Mouse (Mus musculus) testis, postnatal 14 days (tissue): ENCODE results near the gene BC025920.
"Not testable (repeated sequence)": the region's sequence is repeated elsewhere in the genome, so short reads cannot be mapped to it uniquely, and the experiment has no call there.

Experiments
- DNase-seq: peaks from one replicate; pipeline ENCODE4 v3.0.0; 2021; ENCODE audit warnings: low spot score

The BC025920 gene

DNA sequence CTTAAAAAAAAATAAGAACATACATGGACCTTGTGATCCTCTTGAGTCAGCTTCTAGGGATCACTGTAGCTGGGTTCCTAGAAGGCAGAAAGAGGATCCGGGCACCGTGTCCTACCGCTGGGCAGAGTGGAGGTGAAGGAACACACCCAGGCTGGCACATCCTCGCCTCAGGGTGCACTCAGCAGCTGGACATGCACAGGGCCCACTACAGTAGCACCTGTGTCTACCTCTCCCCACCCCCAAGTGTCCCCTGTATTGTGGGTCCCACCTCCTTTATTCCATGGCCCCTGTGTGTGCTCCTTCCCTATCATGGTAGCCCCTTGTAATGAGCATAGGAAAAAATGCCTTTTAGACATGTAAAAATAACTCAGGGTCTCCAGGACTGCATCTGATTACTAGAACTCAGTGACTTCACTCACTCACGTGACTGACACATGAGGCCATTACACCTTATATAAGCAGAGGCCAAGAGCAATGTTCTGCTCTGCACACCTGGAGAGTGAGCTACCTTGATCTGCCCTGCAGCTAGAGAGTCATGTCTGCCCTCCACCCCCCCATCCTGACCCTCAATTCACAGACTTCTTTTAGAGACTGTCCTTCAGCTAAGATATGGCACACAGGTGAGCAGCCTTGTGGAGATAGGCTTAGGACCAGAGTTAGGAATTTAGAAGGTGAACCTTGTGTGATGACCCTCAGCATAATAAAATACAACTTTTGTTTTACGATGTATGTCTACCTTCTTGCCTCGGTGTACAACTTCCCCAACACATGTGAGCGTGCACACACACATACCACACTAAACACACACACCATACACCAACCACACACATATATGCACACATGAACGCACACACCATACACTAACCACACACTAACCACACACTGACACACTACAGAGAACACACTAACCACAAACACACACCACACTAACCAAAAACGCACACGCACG lies 1.8 kb upstream of the BC025920 start:
- no peak for DNase-seq

DNA sequence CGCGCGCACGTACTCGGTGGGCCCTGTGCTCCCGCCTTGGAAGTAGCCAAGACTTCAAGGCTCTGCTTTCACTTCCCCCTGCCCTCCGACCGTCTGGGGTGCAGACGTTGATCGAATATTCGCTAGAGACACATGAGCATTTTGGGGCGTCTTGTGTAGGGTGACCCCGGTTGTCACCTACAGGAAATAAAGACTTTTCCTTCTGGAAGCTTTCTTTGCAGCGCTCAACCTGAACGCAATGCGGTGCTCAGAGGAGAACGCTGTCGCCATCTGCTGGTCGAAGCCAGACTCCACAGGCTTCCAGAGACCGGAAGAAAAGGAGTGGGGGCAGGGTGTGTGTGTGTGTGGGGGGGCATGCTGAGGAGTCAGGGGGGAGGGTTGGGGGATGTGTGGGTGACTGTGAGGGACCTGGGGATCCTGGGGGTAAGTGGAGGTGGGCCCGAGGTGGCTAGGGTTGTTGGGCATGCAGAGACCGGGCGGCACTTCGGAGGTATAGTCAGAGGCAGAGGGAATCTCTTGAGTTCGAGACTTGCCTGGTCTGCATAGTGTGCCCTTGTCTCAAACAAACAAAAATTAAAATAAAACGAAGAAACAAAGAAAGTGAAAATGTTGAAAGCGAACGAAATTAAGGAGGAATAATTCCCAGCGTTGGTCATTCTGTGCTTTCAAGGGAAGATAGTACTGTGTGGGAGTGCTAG lies 953 bp upstream of the BC025920 start:
- DNase-seq: peak; percentile 78

DNA sequence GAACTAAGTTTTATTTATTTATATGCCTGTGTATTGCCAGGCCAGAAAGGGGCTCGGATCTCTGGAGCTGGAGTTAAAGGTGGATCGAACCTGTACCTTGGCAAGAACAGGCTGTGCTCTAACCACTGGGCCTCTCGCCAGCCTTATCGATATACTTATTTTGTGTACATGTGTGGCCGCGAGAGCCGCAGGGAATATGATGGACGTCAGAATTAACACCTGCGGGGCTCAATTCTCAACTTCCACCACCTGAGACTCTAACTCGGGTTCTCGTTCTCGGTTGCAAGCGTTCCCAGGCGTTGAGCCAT lies 450 bp upstream of the BC025920 start:
- no peak for DNase-seq

DNA sequence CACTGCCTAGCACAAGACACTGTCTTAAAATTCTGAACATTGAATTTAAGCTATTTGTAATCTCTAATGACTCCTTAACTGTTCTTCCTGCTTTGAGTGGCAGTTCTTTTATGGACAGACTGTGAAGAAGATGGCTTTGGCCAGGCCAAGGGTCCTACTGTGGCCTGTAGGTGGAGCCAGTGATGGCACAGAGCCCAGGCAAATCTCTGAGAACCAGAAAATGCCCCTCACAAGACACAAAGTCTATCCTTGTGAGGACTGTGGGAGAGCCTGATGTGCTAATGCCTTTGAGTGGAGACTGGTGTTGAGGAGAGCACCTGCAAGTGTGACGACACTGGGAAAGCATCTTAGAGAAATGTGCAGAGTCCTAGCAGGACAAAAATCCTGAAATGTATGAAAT lies 2.2 kb downstream of the BC025920 start:
- no peak for DNase-seq

DNA sequence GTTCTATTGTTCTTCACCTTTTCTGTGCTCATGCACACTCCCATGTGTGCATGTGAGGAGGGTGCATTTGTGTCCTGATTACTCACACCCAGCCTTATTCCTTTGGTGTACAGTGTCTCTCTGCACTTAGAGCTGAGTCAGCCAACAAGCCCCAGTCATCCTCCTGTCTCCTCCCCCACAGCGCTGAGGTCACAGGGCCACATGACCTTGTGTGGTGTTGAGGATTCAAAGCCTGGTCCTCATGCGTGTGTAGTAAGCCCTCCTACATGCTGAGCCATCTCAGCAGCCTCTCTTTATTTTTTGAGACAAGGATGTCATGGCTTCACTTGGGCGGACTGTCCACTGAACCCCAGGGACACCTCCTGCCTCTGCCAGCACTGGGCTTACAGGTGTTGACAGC lies 6.7 kb downstream of the BC025920 start:
- DNase-seq: no peak

DNA sequence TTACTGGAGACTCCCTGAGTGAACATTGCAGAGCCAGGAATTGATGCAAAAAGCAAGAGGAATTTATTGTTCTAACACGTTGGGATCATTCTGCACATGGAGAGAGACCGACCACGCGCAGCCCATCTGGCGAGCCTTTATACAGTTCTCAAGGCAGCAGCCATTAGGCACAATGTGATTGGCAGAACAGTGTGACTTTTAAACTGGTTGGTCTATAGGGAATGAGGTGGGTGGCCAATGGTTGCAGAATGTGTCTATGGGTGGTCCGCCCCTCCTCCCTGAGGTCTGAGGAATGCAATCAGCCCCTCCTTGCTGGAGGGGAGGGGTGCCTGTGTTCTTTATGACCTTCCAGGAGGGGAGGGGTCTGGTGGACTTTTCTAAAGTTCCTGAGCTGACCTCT lies 9.4 kb downstream of the BC025920 start:
- no peak for DNase-seq

DNA sequence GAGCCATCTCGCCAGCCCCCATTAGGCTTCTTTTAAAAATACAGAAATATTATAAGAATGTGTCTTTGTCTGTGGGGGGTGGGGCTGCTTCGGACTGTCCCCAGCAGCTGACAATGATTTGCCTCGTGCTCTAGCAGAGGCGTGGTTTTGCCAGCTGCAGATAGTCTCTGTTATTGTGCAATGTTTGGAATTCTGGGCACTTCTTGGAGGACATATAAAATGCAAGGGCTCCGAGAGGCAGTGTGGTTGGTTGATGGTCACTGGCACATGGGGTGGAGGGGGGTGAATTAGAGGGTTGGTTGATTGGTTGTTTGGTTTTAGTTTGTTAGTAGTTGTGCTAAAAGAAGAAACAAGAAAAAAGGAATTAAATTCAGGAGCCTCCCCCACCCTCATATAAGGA lies 13.9 kb downstream of the BC025920 start:
- DNase-seq: no peak

DNA sequence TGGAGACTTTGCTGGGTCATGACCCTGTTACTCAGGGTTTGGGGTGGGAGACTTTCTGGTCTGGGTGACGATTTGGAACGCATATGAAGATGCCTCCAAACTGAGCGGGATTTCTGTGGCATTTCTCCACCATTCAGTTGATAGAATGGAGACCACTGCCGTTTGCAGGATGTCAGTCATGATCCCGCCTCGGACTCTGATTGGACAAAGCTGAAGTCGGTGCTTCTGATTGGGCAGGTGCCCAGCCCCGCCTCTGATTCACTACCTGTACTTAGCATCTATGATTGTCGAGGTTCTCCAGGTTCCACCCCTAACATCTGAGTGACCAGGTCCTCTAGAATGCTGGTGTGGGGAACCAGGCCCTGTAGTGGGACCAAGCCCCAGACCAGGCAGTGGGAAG lies 14.7 kb downstream of the BC025920 start:
- no peak for DNase-seq

DNA sequence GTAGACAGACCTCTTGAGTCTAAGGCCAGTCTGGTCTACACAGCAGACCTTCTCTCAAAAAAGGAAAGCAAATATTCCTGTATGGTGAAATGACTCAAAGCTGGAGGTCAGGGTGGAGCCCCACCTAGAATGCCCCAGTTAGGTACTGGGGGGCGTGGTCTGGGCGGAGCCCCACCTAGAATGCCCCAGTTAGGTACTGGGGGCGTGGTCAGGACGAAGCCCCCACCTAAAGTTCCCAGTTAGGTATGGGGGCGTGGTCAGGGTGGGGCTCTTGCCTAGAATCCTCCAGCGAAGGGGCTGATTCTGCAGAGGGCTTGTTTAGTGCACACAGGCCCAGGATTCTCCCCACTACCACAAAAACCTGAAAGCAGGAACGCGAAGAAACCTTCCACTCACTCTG lies 17.4 kb downstream of the BC025920 start:
- no peak for DNase-seq

DNA sequence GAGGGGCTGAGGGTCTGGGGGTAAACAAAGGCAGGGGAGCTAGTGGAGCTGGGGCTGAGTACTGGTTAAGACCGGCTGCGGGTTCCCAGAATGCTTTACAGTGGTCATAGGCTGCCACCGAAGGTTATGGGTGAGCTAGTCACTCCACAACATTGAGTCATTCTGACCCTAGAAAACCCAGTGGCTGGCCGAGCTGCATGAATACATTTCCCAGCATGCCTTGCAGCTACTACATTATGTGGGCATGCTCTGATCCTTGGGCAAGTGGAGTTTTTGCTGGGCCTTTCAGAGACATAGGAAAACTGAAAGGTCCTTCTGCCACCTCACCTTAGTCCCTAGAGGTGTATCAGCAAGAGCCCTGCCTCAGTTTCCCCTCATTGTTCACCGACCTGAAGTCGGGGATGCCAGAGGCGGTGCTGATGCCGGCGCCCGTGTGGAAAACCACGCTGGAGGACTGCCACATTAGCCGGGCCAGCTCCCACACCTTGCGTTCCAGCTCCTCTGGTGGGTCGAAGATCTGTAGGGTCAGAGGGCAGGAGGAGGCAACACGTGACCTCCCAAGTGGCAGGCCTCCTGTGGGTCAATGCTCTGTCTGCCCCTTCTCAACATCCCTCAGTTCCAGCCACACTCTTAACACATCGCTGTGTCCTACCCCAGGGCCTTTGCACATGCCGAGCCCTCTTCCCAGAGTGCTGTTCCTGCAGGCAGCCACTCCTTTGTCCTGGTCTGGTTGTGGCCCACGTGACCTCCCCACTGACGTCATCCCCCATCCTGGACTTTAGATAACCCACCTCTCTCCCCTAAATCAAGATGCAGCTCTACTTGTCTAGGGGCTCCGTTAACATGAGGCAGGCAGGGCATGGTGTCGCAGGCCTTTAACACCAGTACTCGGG lies 20.3 kb downstream of the BC025920 start:
- no peak for DNase-seq

DNA sequence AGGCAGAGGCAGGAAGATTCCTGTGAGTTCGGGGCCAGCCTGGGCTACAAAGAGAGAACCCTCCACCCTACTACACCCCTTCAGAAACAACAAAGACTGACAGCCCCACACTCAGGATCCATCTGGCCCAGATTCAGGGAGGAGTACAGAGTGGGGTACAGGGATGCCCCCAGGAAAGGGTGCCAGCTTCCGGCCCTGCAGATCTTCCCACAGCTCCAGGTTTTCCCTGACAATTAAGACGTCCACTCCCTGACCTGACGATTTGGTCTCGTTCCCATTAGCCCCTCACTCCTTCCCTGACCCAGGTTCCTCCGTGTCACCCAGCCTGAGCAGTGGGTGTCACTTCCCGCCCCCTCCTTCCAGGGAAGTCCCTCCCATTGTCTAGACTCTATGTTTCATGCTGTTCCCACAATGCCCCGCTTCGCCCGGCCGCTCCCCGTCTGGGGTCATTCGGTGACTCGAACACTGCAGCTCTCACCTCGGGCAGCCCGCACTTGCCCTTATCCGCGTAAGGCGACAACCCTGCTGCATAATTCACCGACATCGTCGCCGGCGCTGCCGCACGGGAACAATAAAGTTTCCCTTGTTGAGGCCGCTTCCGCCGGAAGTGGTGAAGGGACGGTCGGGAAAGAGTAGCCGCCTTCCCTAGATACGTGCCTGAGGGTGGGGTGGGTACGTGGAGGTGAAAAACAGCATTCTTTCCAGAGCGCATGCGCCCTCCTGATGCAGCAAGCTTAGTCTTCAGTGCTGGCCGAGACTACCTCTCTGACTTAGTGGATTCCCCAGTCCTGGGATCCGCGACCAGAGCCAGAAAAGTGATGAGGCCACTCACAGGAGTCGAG lies 21.1 kb downstream of the BC025920 start, which contains the start of gene Sirt6:
Gene Sirt6, minus strand, starts transcription at position 804 of the 842 bp plus-strand sequence.
- peak; percentile 92 for DNase-seq

DNA sequence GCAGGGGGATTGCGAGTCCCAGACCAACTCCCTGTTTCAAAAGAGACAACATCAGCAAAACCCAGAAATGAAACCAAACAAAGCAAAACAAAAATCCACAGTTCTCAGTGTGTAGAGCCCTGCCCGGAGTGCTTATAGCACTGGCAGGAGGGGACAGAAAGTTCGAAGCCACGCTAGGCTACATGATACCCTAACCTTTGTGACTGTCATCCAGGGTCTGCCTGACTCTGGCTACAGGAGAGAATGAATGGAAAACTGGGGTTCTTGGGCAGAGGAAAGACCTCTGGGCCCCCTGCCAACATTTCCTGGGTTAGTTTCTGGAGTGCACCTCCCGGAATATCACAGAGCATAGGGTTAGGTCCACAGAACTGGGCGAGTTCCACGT lies 21.8 kb downstream of the BC025920 start:
- no peak for DNase-seq

DNA sequence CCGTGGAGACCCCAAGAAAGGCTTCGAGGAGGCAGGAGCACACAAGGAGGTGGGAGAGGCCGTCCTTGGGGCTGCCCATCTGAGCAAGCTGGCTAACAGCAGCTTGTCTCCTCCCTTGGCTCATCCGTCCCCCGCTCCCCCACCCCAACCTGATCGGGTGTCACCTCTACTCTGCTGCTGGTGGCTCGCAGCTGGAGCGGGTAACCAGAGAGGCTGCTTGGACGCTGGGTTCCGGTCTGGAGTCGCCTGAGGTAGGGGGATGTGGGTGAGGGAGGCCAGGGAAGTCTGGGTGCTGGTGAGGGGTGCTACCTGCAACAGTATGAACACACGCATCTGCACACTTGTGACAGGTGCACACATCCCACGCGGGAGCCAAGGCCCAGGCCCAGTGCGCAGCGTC lies 22.3 kb downstream of the BC025920 start, which contains the start of gene Ankrd24:
Gene Ankrd24, plus strand, starts transcription at position 151 of the 400 bp plus-strand sequence.
- no peak for DNase-seq

DNA sequence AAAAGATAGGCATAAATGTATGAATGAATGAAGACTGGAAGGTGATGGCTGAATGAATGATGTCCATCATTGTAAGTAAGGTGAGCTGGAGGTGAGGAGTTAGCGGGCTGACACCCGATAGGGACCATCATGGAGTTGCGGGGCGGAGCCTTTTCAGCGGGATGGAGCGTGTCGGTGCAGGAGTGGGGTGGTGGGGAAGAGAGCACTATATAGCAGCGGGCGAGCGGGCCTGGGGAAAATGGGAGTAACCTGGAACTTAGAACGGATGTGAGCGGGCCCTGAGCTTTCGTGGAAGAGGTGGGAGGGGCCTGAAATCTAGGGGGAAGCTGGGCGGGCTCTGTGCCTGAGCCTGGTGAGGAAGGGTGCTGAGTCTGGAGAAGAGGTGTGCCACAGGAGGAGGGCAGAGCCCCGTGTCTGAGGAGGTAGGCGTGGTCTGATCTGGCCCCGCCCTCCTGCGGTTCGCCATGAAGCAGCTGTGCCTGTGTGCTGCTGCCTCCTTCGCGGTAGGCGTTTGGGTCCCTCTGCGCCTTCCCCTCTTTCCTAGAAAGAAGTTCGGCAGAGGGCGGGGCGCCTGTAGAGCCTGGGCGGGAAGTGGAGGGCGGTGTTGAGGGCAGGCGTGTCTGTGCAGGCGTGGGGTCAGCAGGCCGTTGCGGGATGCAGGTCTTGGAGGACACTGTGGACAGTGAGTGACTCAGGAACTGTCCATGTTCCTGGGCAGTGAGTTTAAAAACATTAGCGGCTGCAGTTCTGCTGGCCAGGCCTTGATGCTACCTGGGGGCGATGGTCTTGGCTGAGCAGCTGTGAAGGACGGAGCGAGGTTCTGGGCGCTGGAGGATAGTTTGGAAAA lies 27.4 kb downstream of the BC025920 start:
- peak; percentile 87 for DNase-seq

DNA sequence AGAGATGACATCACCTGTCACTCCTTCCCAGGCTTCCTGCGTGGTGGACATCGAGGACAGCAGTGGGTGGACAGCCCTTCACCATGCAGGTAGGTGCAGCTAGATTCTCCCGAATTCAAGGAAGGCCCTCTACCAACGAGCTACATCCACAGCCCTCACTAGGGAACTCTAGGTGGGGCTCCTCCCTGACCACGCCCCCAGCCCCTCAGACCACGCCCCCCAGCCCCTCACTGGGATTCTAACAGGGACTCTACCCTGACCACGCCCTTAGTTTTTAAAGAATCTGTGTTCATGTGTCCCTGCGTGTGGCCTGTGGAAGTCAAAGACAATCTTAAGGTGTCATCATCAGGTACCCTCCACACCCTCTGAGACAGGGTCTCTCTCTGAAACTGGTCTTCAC lies 30.3 kb downstream of the BC025920 start:
- no peak for DNase-seq

DNA sequence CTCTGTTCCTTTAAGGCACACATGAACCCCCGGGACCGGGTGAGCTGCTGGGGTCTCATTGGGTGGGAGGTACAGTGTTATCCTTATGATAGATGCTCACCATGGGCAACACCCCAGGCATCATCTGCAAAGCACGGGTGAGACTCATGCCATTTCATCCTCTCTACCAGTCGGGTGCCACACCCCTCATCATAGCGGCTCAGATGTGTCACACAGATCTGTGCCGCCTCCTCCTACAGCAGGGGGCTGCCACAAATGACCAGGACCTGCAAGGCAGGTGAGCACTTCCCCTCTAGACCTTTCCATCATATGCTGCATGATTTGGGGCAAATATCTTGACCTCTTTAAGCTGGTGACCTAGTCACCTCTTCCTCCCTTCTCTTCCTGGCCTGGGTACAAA lies 32.0 kb downstream of the BC025920 start:
- no peak for DNase-seq

DNA sequence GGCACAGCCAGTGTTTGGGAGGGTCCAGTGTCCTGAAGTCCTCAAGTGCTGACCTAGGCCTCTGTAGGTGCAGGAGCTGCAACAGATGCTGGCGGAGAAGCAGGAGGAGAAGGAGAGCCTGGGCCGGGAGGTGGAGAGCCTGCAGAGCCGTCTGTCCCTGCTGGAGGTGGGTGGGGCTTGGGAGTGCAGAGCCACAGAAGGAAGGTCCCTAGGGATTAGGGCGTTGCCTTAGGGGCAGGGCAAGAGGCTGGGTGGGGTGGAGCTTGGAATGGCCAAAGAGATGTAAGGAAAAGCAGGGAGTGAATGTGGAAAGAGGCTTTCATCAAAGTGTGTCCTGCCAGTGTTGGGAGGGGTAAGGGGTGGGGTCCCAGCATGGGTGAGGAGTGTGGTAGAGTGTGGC lies 34.8 kb downstream of the BC025920 start:
- DNase-seq: not testable (repeated sequence)

DNA sequence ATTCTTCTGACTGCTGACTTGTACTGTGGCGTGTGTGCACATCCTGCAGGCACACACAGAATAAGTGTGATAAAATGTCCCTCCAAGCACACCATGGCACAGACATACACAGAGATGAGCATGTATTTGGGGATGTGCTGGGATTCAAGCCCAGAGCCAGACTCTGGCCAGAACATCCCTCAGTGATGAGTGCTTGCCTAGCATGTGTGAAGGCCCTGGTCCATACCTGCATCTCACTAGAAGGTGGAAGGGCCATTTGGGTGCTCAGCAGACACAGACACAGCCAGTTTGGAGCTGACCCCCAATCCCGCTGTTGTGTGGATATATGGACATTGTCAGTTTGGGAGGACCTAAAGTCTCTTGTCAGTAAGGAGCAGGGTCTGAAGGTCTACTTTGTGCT lies 35.5 kb downstream of the BC025920 start:
- DNase-seq: no peak

DNA sequence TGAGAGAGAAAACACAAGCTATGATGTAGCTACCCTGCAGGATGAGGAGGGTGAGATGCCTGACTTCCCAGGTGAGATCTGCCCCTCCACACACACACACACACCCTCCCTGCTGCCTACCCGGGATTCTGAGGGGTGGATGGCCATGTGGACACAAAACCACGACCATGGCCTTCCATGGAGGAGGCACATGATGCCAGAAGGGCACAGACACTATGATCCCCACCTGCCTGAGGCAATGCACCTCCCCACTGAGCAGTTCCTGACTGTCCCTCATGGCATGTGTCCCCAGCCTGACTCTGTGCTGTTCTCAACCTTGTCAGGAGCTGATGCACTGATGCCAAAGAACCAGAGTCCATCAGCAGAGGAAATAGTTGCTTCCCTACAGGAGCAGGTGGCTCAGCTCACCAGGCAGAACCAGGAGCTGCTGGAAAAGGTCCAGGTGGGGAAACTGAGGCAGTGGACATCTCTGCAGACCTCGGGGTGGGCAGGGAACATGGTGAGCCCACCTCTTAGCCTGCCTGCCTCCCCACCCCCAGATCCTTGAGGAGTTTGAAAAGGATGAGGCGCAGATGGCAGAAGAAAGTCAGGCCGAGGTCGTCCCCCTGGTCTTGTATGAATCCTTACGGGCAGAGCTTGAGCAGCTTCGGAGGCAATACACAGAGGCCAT lies 36.0 kb downstream of the BC025920 start:
- DNase-seq: no peak
